Mouse (Mus musculus) left cerebral cortex, postnatal 14 days (tissue): Measurements from ENCODE around the gene Tnpo3. TPM values are rescaled to one million over a fixed set of nuclear protein-coding genes. Genes with fewer than 3 reads are reported as not detected.
"Not testable (repeated sequence)": the region's sequence is repeated elsewhere in the genome, so short reads cannot be mapped to it uniquely, and the experiment has no call there.

ENCODE experiments used
- DNase-seq, 2 experiments: peaks; one replicate each; pipeline ENCODE4 v3.0.0; 2021 to 2022; ENCODE audit warnings: low spot score in 2 of 2, mixed read lengths in 1 of 2
- intact Hi-C: fragments of 180-260 bp; cut with DNase I; formaldehyde crosslinking; loops from one replicate; pipeline ENCODE4 v1.15.1; 2025
- total RNA-seq, 2 experiments: library from RNA; stranded (reverse); gene quantifications; 2 replicates each; pipeline ENCODE4 v1.2.3; 2021

Tnpo3 gene
- total RNA-seq, 2 experiments from 2014 or later, result 67.1 to 70.3 TPM

DNA sequence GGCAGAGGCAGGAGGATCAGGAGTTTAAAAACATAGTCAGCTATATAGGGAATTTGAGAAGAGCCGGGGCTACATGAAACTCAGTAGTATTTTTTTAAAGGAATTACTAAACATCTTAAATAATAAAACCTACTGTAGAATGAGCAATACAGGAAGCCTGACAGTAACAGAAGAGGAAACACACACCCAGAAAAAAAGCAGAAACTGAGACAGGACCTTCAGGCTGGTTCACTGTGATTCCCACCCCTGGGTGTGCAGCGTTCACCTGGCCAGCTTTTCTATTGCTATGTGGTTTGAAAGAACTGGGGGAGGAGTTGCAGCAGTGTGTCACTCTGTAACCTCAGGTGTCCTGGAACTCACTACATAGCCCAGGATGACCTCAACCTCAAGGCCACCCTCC lies 14.2 kb upstream of the Tnpo3 start:
- intact Hi-C loops, result no loop called here
- no peak for DNase-seq

- no peak for DNase-seq
- intact Hi-C loops, result no loop called here
Observed at GRCm38 (mm10) chr6:29622273-29622672, 12.6 kb upstream of the Tnpo3 start.

DNA sequence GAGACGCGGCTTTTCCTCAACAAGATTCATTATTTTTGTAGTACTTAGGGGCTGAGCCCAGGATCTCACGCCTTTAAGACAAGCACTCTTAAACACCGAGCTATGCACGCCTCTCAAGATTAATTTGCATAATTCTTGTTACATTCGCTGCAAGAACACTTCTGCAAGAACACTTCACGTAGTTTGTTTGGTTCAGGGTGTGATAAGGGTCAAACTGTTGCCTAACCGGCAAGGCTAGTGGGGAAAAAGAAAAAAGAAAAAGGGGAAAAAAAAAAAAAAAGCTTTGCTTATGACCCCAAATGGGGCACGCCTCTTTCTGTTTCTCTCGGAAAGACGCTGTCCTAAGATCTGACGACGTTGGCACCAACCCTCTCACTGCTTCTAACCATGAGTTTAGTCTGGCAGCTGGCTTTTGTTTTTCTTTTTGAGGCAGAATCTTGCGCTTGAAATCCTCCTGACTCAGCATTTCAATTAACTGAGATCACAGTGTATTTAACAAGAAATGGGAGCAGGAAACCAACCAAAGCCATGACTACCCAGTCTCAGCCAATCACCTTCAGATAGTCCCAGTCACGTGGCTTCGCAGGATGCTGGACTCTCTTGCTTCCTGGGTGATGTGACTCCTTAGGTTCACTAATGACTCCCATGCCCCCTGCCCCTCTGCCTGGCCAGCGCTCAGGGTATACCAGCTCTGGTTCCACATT lies 11.3 kb upstream of the Tnpo3 start:
- intact Hi-C loops, result no loop called here
- no peak for DNase-seq

DNA sequence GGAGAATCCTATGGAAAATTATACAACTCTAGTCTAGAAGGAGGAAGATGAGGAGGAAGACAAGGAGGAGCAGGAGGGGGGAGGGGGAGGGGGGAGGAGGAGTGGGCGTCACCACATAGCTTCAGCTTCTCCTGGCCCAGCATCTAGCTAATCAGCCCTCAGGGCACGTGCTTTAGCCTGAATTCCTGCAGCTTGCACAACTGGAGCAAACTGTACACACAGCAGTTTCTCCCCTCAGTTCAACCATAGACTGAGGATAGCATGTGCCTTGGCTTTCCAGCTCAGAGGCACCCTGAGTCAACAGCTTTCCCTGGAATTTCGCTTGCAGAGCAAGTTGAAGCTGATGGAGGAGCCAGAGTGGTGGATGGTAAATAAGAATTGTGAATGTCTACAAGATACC lies 10.5 kb upstream of the Tnpo3 start:
- no peak for DNase-seq
- intact Hi-C loops, result no loop called here

DNA sequence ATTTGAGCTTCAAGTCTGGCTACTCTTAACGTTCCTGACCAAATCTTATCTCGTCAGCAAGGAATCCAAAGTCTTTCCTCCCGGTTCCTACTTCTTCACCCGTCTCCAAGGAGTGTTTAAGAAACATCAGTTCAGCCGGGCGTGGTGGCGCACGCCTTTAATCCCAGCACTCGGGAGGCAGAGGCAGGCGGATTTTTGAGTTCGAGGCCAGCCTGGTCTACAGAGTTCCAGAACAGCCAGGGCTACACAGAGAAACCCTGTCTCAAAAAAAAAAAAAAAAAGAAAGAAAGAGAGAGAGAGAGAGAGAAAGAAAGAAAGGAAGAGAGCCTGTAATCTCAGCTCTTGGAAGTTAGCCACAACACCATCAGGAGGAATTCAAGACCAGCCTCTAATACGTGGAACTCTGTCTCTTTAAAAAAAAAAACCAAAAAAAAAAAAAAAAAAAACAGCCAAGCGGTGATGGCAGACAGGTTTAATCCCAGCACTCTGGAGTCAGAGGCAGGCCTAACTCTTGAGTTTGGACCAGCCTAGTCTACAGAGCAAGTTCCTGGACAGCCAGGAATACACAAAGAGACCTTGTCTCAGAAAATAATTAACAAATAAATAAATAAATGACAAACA lies 443 bp upstream of the Tnpo3 start:
- intact Hi-C loops, DNase-seq: not testable (repeated sequence)

DNA sequence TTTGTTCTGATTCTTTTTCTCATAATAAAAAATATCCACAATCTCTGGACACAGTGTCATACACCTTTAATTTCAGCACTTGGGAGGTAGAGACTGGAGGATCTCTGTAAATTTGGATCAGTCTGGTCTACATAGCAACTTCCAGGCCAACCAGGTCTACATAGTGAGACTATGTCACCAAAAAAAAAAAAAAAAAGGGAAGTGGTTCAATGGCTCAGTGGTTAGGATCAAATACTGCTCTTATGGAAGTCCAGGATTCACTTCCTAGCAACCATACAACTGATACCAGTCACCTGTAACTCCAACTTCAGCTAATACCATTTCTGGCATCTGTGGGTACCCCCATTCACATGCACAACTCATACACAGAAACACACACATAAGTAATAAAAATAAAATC lies 9.5 kb downstream of the Tnpo3 start:
- no peak for DNase-seq
- intact Hi-C loops, result no loop called here

- intact Hi-C loops, result no loop called here
Observed at GRCm38 (mm10) chr6:29595656-29596055, 14.0 kb downstream of the Tnpo3 start.

DNA sequence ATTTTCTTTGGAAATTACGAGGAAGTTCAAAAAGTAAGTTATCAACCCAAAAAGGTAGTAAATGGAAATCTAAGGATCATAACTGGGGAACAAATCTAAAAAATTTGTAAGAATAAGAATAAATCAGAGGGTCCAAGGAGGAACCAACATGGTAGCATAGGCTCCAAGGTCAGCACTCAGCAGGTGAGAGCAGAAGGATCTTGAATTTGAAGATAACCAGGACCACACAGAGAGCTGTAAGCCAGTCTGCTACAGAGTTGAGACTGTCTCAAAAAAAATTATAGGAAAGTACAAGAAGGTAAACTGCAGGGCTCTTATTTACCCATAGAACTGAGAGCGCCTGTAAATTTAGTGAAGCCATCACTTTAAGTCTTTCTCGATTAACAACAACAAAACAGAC lies 28.5 kb downstream of the Tnpo3 start:
- intact Hi-C loops, result no loop called here
- no peak for DNase-seq

More at GRCm38 (mm10) chr6:29595656-29596055, 14.0 kb downstream of the Tnpo3 start:
- DNase-seq, result no peak

GRCm38 (mm10) chr6:29580770-29581169 lies 28.9 kb downstream of the Tnpo3 start:
- DNase-seq, result no peak
- intact Hi-C loops, result no loop called here

DNA sequence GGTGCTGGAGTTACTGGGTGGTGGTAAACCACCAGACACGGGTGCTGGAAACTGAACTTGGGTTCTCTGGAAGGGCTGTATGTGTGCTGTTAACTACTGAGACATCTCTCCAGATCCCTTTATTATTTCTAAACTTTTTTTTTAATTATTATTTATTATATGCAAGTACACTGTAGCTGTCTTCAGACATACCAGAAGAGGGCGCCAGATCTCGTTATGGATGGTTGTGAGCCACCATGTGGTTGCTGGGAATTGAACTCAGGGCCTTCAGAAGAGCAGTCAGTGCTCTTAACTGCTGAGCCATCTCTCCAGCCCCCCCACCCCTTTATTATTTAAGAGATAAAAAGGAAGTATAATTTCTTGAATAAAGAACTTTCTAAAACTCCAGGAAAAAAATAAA lies 33.3 kb downstream of the Tnpo3 start:
- DNase-seq, result not testable (repeated sequence)

GRCm38 (mm10) chr6:29557112-29557511 lies 52.6 kb downstream of the Tnpo3 start:
- intact Hi-C loops, result no loop called here
- DNase-seq, result no peak

More for the DNA sequence above, 33.3 kb downstream of the Tnpo3 start:
- intact Hi-C loops, result not testable (repeated sequence)

DNA sequence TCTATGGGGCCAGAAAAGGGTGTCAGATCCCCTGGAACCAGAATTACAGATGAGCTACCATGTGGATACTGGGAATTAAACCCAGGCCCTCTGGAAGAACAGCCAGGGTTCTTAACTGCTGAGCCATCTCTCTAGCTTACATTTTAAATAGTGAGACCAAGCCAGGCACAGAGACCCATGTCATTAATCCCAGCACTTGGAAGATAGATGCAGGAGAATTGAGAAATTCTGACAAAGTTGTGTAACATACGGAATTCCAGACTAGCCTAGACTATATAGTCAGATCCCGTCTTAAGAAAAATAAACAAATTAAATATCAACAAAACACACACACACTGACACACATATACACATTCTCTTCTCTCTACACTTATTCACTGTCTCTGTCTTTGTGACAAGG lies 57.2 kb downstream of the Tnpo3 start:
- intact Hi-C loops, result no loop called here

GRCm38 (mm10) chr6:29548086-29548485 lies 61.6 kb downstream of the Tnpo3 start:
- DNase-seq, result no peak
- intact Hi-C loops, result no loop called here

More for the DNA sequence above, 57.2 kb downstream of the Tnpo3 start:
- no peak for DNase-seq

DNA sequence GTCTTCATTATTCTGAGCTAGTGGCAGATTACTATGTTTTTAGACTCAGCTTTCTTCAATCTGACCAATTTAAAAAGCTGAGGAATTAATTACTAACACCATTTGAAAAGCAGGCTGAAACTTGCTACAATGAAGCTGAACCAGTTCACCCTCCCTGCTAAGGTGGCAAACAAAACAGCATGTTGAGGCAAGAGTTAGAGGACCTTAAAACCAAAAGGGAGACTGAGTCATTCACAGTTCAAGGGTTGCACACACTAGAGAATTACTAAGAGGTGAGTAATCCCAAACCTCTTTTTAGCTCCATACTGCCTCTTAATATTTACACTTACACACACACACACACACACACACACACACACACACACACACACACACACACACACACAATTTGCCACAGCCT lies 62.1 kb downstream of the Tnpo3 start:
- no peak for DNase-seq
- intact Hi-C loops, result no loop called here

- no peak for DNase-seq
- intact Hi-C loops, result no loop called here
Observed at GRCm38 (mm10) chr6:29545611-29546010, 64.1 kb downstream of the Tnpo3 start.

DNA sequence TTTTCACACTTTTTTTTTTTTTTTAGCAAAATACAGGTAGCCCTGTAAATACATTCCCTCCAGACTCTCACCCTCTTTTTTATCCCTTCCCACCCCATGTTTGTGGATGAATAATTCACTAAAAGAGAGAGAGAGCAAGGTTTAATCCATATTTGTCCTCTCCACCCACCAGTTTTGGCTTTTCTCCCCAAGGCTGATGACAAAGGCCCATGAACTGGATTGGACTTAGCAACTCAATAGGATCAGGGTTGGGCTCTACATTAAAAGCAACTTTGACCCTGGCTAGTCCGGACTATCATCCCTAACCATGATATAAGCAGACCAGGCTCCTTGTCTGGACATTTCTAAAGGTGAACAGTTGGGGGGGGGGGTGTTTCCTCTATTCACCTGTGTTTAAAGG lies 68.7 kb downstream of the Tnpo3 start:
- no peak for DNase-seq
- intact Hi-C loops, result no loop called here

DNA sequence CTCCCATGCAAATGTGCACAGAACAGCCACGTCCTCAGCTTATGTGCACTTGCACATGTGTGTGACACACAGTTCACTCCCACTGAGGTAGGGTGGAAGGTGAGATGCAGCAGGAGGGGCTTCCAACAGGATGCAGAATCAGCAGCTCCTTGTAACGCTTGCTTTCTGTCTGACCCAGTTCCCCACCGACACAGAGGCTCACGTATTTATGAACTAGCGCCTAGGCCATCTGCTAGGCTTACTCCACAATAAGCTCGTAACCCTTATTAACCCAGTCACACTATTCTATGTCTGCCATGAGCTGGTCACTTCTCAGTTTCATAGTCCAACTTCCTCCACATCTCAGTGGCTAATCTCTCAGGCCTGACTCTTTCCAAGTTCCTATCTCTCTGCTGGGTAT lies 69.5 kb downstream of the Tnpo3 start:
- no peak for DNase-seq
- intact Hi-C loops, result no loop called here

- DNase-seq, result no peak
- intact Hi-C loops, result loop anchor here (10.0 kb wide), 1 partner anchor 145 kb away; the partner anchor contains the start of gene Ccdc136
Observed at GRCm38 (mm10) chr6:29539502-29539901, 70.2 kb downstream of the Tnpo3 start.

DNA sequence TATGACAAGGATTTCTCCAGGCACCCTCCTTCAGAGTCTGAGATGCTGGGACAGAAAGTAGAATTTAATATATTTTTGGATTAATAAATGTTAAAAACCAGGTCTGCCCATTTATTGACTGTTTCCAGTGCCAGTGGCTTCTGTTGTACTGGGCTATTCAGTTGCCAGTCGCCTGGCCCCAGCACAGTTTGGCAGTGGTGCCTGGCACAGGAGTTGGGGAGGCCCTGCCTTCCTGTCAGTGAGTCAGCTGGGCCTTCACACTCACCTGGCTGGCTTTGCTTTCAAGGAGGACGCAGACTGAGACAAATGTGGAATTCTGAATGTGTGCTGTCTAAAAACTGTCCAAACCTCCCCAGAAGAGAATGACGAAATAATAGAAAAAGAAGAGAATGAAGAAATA lies 72.5 kb downstream of the Tnpo3 start:
- no peak for DNase-seq
- intact Hi-C loops, result loop anchor here (10.0 kb wide), 1 partner anchor 142 kb away; the partner anchor contains the start of gene Ccdc136

DNA sequence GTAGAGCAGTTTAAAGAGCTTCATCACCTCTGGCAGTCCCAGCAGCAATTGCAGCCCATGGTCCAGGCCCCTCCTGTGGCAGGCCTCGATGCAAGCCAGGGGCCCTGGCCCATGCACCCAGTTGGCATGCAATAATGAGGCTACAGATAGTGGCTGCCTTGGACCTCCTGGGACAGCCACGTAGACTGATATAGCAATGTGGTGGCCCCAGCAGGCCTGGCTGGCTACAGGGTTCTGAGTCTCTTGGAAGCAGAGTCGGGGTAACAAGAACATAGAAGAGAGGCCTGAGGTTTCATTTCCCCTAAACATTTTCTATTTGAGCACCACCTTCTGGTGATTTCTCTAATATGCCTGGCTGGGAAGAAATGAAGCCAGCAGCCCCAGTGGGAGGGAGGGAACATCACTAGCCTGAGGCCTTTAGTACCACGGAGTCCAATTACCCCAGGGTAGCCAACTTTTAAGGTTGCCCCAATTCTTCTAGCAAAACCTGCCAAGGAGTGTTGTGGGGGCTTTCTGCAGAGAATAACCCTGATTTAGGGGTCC lies 73.0 kb downstream of the Tnpo3 start:
- intact Hi-C loops, result loop anchor here (10.0 kb wide), 1 partner anchor 142 kb away; the partner anchor contains the start of gene Ccdc136
- DNase-seq, result peak in 1 of 2 experiments; percentile 57

DNA sequence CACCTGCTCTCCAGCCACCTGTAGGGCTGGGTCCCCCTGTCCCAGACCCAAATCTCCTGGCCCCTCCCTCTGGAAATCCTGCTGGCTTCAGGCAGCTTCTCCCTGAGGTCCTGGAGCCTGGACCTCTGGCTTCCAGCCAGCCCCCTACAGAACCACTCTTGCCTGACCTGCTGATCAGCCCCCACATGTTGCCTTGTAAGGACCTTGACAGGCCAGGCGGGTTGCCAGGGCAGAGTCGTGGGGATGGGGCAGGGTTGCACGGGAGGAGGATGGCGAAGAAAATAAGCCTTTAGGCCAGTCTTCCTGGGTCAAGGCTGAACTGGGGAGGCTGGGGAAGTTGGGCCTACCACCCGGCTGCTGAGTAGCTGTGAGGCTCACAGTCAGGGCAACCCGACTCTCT lies 74.4 kb downstream of the Tnpo3 start:
- intact Hi-C loops, result loop anchor here (10.0 kb wide), 1 partner anchor 141 kb away; the partner anchor contains the start of gene Ccdc136

More for the DNA sequence above, 74.4 kb downstream of the Tnpo3 start:
- no peak for DNase-seq
